Mouse (Mus musculus): Measurements from ENCODE around the gene Atcay.

- TF ChIP-seq POLR2A (IDR thresholded peaks at IDR 0.05; ENCODE audit: control insufficient read depth, extremely low read depth, insufficient read depth, low read length, poor library complexity) (no peak), CTCF (IDR thresholded peaks at IDR 0.05; ENCODE audit: borderline replicate concordance, control insufficient read depth, extremely low read depth, insufficient read depth, low read length, poor library complexity) (no peak)
Observed at GRCm38 (mm10) chr10:81179451-81180342, 50.9 kb downstream of the Atcay start.
